Mouse (Mus musculus) cerebellum, adult 9-11 months (tissue): ENCODE measurements around the gene Adgrg1.
A peak's percentile ranks its signal among the peaks of the same experiment; 100 is the strongest.

Source experiments
- DNase-seq: peaks from one replicate; pipeline ENCODE4 v3.0.0; 2022

The Adgrg1 gene

DNA sequence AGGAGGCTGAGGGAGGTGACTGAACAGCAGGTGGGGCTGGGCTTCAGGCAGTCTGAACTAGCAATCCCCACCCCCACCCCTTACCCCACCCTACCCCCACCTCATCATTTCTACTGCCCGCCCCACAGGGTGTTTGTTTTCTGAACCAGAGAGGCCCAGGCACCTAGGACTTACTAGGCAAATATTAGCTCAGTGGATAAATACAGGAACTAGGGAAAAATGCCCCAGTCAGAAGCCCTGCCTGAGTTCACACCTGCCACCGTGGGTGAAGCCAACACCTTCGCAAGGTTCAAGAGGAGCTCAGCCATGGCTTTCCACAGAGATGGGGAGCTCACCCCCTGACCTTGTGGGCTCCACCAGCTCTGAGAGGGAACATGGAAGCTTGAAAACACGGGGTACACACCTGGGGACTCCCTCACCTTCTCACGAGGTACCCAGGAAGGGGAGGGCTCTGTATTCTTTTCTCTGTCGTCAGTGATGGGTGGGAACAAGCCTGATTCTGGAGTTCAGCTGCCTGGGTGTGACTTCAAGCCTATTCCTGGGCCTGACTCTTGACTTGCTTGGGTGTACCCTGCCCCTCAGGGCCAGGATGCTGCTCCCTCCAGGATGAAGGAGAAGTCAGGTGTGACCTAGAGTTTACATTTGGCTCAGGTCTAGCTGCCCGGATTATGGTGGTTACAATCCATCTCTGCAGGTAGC lies at the start of gene Adgrg1:
Adgrg1 (plus strand) TSS at position 285 of the 699 bp plus-strand sequence.
- DNase-seq, result no peak

DNA sequence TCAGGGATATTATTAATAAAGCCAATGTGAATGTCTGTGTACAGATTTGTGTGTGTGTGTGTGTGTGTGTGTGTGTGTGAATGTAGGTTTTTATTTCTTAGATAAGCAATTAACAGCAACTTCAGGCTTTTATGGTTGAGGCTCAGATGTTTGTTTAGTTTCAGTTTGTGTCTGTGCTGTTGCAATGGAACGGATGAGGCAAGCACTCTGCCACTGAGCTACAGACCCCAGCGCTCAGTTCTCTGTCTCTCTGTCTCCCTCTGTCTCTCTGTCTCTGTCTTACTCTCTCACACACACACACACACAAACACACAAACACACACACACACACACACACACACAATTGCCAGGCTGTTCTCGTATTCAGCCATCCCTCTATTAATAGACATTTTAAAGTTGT lies 46.3 kb upstream of the Adgrg1 start:
- DNase-seq, result no peak

- DNase-seq, result no peak
Observed at GRCm38 (mm10) chr8:94933918-94934317, 40.6 kb upstream of the Adgrg1 start.

DNA sequence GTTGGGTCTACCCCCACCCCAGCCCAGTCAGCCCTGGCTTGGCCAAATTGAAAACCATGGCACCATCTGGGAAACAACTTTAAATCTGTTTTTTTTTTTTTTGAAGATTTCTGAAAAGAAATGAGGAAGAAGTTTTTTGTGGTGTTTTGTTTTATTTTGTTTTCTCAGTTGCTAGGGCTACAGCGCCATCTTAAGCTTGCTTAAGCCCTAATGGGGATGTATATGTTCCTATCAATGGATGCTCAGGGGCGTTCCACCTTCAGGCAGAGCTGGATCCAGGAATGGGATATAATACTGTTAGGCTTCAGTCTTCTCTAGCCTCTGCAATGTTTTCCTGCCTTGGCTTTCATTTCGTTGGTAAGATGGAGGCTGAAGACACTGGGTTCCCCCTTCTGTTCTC lies 39.4 kb upstream of the Adgrg1 start:
- DNase-seq, result no peak

GRCm38 (mm10) chr8:94942566-94942965 lies 32.0 kb upstream of the Adgrg1 start:
- DNase-seq, result no peak

- no peak for DNase-seq
Observed at GRCm38 (mm10) chr8:94945185-94945584, 29.4 kb upstream of the Adgrg1 start.

- DNase-seq, result no peak
Observed at GRCm38 (mm10) chr8:94948421-94948820, 26.1 kb upstream of the Adgrg1 start.

DNA sequence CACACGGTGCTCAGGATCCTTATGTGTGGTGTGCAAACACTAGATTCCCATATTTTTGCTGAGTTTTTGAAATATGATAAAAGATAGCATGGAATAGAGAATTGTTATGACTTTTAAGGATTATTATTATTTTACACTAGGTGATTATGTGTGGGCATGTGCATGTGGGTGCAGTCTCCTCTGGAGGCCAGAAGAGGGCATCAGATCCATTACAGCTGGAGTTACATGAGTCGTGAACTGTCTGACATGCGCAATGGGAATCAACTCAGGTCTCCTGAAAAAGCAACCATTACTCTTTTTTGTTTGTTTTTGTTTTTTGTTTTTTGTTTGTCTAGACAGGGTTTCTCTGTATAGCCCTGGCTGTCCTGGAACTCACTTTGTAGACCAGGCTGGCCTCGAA lies 25.5 kb upstream of the Adgrg1 start:
- no peak for DNase-seq

- peak; percentile 69 for DNase-seq
Observed at GRCm38 (mm10) chr8:94950046-94950445, 24.5 kb upstream of the Adgrg1 start.

GRCm38 (mm10) chr8:94950458-94950857 lies 24.1 kb upstream of the Adgrg1 start:
- DNase-seq, result no peak

DNA sequence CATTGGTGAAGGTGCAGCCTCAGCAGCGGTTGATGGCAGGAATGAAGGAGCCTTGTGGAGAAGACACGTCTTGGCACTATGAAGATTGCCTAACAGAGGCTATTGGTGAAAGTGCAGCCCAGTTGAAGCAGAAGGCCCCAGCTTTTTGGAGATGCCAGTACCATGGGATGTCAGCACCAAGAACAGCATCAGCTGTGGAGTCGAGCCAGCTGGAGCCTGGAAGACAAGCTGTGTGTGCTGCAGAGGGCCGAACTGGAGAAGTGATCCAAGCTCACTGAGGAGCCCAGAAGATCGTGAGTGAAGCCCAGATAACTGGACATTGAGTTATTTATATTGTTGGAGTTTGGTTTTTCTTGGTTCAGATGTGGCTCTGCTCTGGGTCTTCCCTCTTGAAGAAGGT lies 22.5 kb upstream of the Adgrg1 start:
- no peak for DNase-seq

DNA sequence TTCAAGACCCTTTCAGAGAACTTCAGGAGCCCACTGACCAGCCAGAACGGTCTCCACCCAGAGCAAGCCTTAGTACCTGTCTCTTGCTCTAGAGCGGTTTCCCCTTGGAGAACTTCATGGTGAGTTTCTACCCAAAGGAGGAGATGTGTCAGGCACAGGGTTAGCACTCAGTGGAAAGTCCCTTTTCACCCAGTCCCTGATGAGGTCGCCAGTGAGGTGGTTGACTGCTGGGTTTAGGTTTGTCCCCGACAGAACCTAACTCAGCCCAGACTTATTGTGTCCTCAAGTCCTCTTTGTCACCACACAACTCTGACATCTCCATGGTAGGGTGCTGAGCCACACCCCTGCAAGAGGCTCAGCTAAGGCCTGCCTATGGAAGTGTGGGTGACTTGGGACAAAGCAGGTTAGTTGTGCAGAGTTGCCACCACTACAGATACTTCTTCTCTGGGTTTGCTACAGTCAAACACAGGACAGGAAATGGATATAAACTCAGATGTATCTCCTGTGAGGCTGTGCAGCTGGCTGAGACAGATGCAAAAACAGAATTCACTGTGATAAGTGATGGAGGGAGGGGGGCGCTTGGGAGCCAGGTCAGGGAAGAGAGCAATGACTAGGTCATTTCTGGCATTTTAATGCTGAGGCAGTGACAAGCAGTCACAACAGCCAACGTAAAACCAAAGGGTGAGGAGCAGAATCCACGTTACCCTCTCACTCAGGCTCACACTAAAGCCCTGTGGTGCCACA lies 20.8 kb upstream of the Adgrg1 start:
- no peak for DNase-seq

- DNase-seq, result no peak
Observed at GRCm38 (mm10) chr8:94954368-94954737, 20.2 kb upstream of the Adgrg1 start.

- no peak for DNase-seq
Observed at GRCm38 (mm10) chr8:94954921-94955758, 19.4 kb upstream of the Adgrg1 start.

DNA sequence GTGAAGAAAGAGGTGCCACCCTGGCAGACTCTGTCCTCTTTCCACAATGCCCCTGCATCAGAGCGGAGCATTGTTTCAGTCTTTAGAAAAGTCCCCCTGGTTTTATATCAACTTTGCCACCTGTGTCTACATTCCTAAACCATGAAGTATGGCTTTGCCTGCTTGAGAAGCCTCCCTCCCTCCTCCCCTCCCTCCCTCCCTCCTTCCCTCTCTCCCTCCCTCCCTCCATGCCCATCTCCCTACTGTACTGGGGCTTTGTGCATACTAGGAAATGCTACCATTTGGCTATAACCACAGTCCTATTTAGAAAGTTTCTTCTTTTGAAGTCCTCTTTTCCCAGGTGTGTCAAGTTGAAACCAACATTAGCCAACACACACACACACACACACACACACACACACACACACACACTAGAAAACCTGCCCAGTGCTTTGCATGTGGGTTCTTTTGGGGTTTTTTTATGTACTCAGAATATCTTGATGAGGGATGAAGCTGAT lies 18.4 kb upstream of the Adgrg1 start:
- DNase-seq, result no peak

DNA sequence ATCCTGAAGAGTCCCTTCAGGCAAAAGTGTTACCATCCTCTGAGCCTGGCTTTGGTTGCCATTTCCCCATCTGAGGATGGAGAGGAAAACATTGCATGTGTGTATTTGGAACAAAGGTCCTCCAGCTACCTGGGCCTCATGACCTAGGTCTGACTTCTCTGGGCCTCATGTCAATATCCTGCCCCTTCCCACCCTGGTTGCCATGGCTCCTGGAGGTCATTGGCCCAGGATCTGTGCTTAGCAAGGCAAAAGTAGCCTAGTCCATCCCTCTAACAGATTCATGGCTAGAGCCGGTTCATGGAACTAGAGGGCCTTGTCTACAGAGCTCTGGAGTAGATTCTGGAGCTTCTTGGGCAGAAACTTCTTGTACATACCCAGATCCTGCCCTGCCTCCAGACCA lies 12.3 kb upstream of the Adgrg1 start:
- no peak for DNase-seq

DNA sequence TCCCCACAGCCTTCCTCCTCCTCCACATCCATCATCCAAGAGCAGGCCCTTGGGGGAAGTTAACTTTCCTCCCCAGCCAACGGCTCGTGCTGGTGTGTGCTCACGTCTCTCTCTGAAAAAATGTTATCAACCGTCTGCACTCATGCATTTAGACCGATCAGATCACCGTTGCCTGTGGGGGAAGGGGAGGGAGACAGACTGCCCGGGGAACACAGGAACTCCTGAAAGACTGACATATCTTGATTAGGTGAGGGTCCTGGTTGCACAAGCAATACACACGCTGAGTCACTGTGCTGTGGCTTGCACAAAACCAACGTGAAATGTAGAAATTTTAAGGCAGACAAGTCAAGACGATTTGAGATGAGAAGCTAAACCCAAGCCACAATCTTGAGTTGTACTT lies 9.7 kb upstream of the Adgrg1 start:
- no peak for DNase-seq

- no peak for DNase-seq
Observed at GRCm38 (mm10) chr8:94966578-94966977, 8.0 kb upstream of the Adgrg1 start.

DNA sequence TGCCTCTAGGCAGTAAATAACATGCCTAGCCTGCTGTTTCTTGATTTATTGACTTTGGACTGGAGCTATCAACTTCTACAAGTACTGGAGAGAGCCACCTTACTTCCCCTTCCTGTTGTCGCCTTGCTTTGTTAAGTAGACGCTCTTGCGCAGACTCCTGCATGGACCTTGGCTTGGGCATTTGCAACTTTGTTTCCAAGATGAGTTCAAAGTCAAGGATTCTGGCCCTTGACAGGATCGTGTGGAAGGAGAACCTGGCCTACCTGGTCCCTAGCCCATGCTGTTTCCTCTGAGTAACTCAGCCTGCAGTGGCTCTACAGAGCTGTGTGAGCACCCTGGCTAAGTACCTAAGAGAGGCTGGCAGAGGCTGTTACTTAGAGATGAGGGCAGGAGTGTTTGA lies 7.5 kb upstream of the Adgrg1 start:
- no peak for DNase-seq

DNA sequence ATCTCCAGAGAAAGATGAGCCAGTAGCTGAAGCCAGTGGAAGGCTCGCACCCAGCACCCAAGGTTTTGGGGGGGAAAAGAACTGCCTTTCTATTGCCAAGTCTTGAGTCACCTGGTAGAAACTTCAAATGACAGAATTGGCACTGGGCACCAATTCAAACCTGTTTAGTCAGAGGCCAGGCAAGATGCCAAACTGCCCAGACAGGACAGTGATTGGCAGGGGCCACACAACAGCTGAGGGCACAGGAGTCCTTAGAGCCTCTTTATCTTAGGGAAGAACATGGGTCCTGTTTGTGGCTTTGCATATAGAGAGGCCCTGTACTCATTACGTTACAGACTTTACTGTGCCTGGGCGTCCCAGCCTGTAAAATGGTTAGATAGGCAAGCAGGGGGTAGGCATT lies 7.0 kb upstream of the Adgrg1 start:
- DNase-seq, result no peak

GRCm38 (mm10) chr8:94973270-94973669 lies 1.3 kb upstream of the Adgrg1 start:
- DNase-seq, result no peak

GRCm38 (mm10) chr8:94973786-94974185 lies 765 bp upstream of the Adgrg1 start:
- no peak for DNase-seq

DNA sequence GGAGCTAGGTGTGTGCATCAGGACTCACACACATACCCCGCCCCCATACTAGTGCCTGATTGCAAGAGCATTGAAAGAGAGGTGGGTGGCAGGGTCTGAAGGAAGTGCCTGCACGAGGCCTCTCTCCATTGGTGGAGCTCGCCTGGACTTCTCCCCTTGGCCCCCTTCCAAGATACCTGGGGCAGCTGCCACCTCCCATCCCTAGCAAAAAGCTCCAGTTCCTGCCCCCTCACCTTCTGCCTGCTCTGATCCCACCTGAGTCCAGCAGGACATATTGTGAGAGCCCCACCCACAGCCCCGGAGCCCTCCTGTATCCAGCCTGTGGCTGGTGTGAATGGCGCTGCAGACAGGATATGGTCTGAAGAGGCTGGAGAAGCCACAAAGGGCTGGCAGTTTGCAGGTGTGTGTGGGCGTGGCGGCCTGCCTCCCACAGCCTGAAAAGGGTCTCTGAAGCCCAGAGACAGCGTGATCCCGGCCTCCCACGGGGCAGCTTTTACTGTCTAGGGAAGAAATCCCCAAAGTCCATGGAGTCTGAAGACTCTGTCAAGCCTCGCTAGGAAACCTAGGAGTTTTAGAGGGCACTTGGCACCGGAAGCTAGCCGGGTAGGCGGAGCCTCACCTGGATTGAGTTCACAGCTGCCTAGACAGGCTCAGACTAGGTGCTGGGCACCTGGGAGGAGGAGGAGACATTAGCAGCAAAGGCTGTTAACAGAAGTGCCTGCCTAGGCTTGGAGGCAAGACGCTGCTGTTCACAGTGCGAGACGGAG lies 2.3 kb downstream of the Adgrg1 start:
- no peak for DNase-seq
